Mouse (Mus musculus) midbrain, embryonic 14.5 days (tissue): ENCODE data around the gene Nmnat2. TPM values are rescaled to one million over a fixed set of nuclear protein-coding genes. Genes with fewer than 3 reads are reported as not detected.
A peak's percentile ranks its signal among the peaks of the same experiment; 100 is the strongest.

Experiments used
- ATAC-seq: fragments of 200-750 bp; cut with Nextera tagmentation; 2 replicates; pipeline ENCODE4 v1.8.0; 2017; ENCODE audit warnings: moderate number of reproducible peaks, moderate library complexity; ENCODE audit not compliant: low FRiP score, low TSS enrichment
- DNase-seq: peaks from one replicate; pipeline ENCODE4 v3.0.0-alpha.2; 2015
- H3K27ac ChIP-seq: fragments of 300-500 bp; sonication (generic); replicated peaks from 2 replicates; pipeline ENCODE4 v1.5.1; 2014; ENCODE audit warnings: mild to moderate bottlenecking, low read depth, low read length, moderate library complexity
- H3K27me3 ChIP-seq: fragments of 300-500 bp; sonication (generic); 2 replicates; pipeline ENCODE4 v1.6.1; 2014; ENCODE audit warnings: low read length, control low read depth, mixed read lengths; ENCODE audit not compliant: control insufficient read depth, insufficient read depth
- H3K36me3 ChIP-seq: fragments of 300-500 bp; sonication (generic); 2 replicates; pipeline ENCODE4 v1.6.1; 2014; ENCODE audit warnings: low read length, control low read depth; ENCODE audit not compliant: control insufficient read depth, insufficient read depth
- H3K4me1 ChIP-seq: fragments of 300-500 bp; sonication (generic); 2 replicates; pipeline ENCODE4 v1.6.1; 2014; ENCODE audit warnings: mild to moderate bottlenecking, antibody characterized with exemption, low read length, control low read depth; ENCODE audit not compliant: control insufficient read depth, insufficient read depth
- H3K4me2 ChIP-seq: fragments of 300-500 bp; sonication (generic); 2 replicates; pipeline ENCODE4 v1.6.1; 2014; ENCODE audit warnings: mild to moderate bottlenecking, low read length, moderate library complexity
- H3K4me3 ChIP-seq: fragments of 300-500 bp; sonication (generic); replicated peaks from 2 replicates; pipeline ENCODE4 v1.5.1; 2014; ENCODE audit warnings: low read depth, low read length
- H3K9ac ChIP-seq: fragments of 300-500 bp; sonication (generic); replicated peaks from 2 replicates; pipeline ENCODE4 v1.6.1; 2014; ENCODE audit warnings: mild to moderate bottlenecking, low read length, moderate library complexity
- H3K9me3 ChIP-seq: fragments of 300-500 bp; sonication (generic); 2 replicates; pipeline ENCODE4 v1.6.1; 2016; ENCODE audit warnings: low read length, control low read depth, mixed read lengths; ENCODE audit not compliant: control insufficient read depth
- WGBS: fragments of 180-500 bp; shearing (Covaris S2); extraction: QIAGEN DNeasy Blood & Tissue Kit; methylation state at CpG from one replicate; pipeline ENCODE4 v1.1.7; 2014; 5-methylcytosine and 5-hydroxymethylcytosine counted together
- polyA plus RNA-seq: library from polyadenylated mRNA; unstranded; fragments of >200 nt; fragmentation: Nextera tagmentation; extraction: Ambion mirVana; gene quantifications from 2 replicates; pipeline ENCODE4 v1.2.1, GENCODE M21; 2014

The Nmnat2 gene
- polyA plus RNA-seq, 1 experiment from 2014 or later = 83.2 TPM

DNA sequence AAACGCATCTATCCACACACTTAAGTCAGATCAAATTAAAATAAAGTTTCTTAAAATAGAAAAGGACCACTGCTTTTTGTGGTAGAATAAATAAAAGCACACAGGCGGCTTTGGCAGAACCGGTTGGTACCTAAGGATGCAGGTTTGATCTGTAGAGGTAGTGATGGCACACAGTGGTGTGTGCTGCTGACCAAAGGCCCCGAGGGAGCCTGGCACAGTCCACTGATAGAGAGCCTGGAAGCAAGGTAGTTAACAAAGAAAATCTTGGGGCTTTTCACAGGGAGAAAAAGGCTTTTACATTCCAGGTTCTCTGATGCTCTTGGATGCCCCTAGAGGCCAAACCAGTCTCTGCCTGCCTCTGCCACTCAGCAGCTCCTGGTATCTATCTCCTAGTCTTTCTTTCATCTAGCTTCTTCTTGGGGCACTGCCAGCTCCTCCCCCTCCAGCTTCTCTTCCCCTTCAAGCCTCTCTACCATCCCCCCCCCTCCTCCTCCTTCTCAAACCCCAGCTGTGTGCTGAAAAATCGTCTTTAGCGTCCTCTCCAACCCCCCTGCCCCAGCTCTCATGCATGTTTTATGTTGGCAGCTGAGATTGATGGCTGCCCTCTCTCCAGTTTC is 80.6 kb downstream of the Nmnat2 start:
- WGBS = 36% methylated on average over 6 of the region's 6 CpGs
- no peak overlapping the region for H3K4me3 ChIP-seq
- H3K9me3 ChIP-seq = no peaks in the 10 kb centered on the region
- ATAC-seq = peak; percentile 65
- no peaks in the 10 kb centered on the region for H3K36me3 ChIP-seq
- H3K27ac ChIP-seq = peak overlapping the region; percentile 68
- H3K4me1 ChIP-seq = peaks cover 25% of the 10 kb centered on the region
- no peaks in the 10 kb centered on the region for H3K27me3 ChIP-seq
- no peak overlapping the region; the same call in 1 of the 2 replicates for H3K9ac ChIP-seq
- DNase-seq = peak; percentile 89
- no peak overlapping the region for H3K4me2 ChIP-seq

DNA sequence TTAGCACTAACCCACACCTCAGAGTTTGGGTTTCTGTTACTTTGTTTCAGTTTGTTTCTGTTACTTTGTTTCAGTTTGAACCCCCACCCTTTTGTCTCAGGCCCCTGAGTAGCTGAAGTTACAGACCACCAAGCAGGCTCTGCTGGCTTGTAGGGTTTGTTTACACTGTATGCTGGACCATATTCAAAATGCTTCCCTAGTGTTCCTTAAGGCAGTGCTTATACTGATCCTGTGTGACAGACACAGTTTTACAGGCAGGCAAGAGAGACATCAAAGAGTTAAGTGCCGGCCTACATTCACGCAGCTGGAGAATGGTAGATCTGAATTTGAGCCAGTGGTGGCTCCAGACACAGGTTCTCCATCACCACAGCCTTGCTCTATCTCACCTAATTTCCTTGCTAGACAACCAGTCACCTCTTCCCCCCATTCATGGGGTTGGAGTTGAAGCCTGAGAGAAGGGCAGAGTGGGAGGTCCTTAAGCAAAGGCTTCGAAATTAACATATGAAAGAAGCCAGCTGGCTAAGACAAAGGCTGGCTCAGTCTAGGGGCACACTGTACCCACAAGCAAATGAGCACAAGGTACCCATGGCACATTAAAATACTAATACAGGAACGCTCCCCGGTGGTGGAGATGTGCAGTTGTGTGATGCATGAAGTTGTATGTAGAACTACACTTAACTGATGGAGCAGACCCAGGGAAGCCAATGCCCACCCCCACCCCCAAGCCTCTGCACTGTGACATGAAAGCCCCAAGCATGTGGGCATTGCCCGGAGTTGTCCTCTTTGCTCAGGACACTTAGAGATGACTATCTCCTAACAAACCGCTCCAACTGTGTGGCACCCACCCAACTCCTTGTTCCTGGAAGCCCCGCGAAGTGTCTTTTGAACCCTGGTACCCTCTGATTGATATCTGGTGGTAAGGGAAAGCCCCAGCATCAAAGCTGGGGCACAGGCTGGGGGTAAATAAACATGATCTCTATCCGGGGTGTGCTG is 82.9 kb downstream of the Nmnat2 start:
- WGBS = 53% methylated on average over 10 of the region's 10 CpGs
- no peaks in the 10 kb centered on the region for H3K9me3 ChIP-seq

DNA sequence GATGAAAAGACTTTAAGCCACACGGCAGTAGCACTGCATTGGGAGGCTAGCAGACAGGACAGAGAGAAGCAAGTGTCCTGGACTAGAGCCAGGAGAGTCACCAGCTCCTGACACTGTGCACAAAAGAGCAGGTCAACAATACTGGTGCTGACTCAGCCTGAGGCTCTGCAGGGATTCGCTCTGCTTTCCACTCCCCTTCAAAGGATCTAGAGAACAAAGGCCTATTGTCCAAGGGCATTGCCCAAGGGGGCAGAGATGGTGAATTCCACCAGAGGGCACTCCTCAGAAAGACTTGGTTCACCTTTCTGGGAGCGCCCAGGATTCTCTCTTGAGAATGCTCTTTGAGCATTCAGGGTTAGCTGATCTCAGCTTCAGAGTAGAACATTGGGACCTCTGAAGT is 85.3 kb downstream of the Nmnat2 start:
- ATAC-seq (no peak), DNase-seq (peak; percentile 58)
- no peak overlapping the region for H3K4me2 ChIP-seq
- no peaks in the 10 kb centered on the region for H3K9me3 ChIP-seq
- no peaks in the 10 kb centered on the region for H3K36me3 ChIP-seq
- H3K4me3 ChIP-seq = no peak overlapping the region
- WGBS = 10% methylated on average over 3 of the region's 3 CpGs
- no peak overlapping the region for H3K9ac ChIP-seq
- H3K27me3 ChIP-seq = peaks cover 5% of the 10 kb centered on the region; the same call in 1 of the 2 replicates
- no peak overlapping the region for H3K27ac ChIP-seq
- peaks cover 27% of the 10 kb centered on the region for H3K4me1 ChIP-seq

More for the DNA sequence above, 82.9 kb downstream of the Nmnat2 start:
- Histone ChIP-seq H3K9ac (no peak overlapping the region), H3K4me1 (peaks cover 26% of the 10 kb centered on the region), H3K36me3 (no peaks in the 10 kb centered on the region), H3K27me3 (peaks cover 5% of the 10 kb centered on the region; the same call in 1 of the 2 replicates), H3K4me3 (no peak overlapping the region), H3K27ac (peak overlapping the region; percentile 15), H3K4me2 (no peak overlapping the region)
- ATAC-seq (peak; percentile 67), DNase-seq (peak; percentile 59)

DNA sequence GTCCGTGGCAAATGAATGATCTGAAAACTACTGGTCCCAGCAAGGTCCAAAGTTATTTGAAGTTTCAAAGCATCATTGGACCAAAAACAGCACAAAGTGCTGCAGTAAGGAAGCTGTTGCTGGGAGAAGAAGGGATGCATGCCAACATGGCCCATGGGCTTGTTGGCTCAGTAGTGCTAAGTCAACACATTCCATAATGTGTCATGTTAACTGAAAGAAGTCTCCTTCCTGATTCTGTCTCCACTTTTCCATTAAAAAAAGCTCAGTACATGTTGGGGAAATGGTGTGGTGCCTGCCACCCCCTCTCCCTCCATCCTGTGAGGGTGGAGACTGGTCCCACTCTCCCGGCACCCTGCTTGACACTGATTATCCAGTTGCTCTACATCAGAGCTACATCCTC is 86.3 kb downstream of the Nmnat2 start:
- DNase-seq (no peak), ATAC-seq (no peak)
- Histone ChIP-seq H3K9ac (no peak overlapping the region), H3K9me3 (no peaks in the 10 kb centered on the region), H3K27me3 (peaks cover 5% of the 10 kb centered on the region; the same call in 1 of the 2 replicates), H3K4me3 (no peak overlapping the region), H3K36me3 (no peaks in the 10 kb centered on the region), H3K4me2 (no peak overlapping the region), H3K4me1 (peaks cover 25% of the 10 kb centered on the region), H3K27ac (no peak overlapping the region)
- WGBS = 77% methylated on average over 2 of the region's 2 CpGs

DNA sequence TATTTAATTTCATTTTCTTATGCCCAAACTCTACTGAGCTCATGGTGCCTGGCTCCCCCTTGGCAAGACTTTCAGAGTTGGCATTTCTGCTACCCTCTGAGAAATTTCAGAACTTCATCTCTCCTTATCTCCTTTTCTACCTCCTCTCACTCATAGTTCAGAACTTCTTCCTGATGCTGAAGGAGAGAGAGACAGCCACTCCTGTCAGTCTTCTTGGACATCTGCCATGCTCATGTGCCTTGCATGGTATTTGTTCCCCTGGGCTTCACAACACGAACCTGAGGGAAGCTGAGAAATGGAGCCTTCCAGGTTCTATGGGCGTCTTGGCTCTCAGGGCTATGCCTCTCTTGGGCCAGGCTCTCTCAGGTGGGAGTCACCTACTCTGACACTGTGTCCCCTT is 87.5 kb downstream of the Nmnat2 start:
- Histone ChIP-seq H3K4me3 (no peak overlapping the region), H3K27ac (no peak overlapping the region), H3K4me2 (no peak overlapping the region), H3K4me1 (peaks cover 25% of the 10 kb centered on the region), H3K9me3 (no peaks in the 10 kb centered on the region), H3K27me3 (peaks cover 5% of the 10 kb centered on the region; the same call in 1 of the 2 replicates), H3K9ac (no peak overlapping the region), H3K36me3 (no peaks in the 10 kb centered on the region)
- no peak for DNase-seq
- ATAC-seq = no peak
- 77% methylated on average over 2 of the region's 2 CpGs for WGBS

DNA sequence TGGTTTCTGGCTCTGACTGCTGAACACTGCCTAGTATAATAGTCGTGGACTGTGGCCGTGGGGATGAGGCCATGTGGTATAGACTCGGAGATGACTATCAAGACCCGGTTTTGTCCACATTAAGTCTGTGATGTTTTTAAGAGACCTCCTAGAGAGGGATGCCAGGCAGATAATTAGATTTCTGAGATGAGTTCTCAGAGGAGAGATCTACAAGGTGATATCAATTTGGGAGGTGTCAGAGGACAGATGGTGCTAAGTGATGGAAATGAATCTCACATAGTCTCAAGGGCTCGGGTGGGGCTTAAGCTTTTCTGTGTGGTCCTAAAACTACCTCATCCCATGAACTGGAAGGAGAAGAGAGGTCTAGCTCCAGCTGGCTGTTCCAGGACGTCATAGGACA is 88.5 kb downstream of the Nmnat2 start:
- Histone ChIP-seq H3K9ac (no peak overlapping the region), H3K4me3 (no peak overlapping the region), H3K36me3 (no peaks in the 10 kb centered on the region), H3K27me3 (peaks cover 5% of the 10 kb centered on the region; the same call in 1 of the 2 replicates), H3K27ac (no peak overlapping the region), H3K4me1 (peaks cover 21% of the 10 kb centered on the region), H3K9me3 (no peaks in the 10 kb centered on the region), H3K4me2 (no peak overlapping the region)
- WGBS = 18% methylated on average over 6 of the region's 6 CpGs
- no peak for ATAC-seq
- no peak for DNase-seq

DNA sequence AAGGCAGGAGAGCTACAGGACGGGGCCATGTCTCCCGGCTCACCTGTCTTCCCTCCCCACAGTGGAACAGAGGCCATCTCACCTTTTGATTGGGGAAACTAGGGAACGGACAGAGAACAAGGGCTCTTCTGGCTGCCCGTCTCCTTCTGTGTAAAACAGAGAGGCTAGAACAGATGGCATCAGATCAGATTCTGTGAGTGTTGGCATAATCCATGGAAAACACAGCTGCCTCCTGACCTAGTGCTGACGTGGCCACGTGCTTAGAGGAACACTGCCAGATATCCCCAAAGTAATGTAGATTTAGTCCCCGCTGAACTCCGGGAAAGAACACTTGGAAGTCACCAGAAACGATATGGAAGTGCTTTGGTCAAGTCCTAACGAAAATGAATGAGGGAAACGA is 90.6 kb downstream of the Nmnat2 start:
- Histone ChIP-seq H3K4me2 (no peak overlapping the region), H3K36me3 (no peaks in the 10 kb centered on the region), H3K9me3 (no peaks in the 10 kb centered on the region), H3K9ac (no peak overlapping the region), H3K27ac (no peak overlapping the region), H3K27me3 (peaks cover 14% of the 10 kb centered on the region; the same call in 1 of the 2 replicates), H3K4me3 (no peak overlapping the region), H3K4me1 (peaks cover 19% of the 10 kb centered on the region)
- no peak for DNase-seq
- WGBS = 69% methylated on average over 11 of the region's 11 CpGs
- no peak for ATAC-seq

DNA sequence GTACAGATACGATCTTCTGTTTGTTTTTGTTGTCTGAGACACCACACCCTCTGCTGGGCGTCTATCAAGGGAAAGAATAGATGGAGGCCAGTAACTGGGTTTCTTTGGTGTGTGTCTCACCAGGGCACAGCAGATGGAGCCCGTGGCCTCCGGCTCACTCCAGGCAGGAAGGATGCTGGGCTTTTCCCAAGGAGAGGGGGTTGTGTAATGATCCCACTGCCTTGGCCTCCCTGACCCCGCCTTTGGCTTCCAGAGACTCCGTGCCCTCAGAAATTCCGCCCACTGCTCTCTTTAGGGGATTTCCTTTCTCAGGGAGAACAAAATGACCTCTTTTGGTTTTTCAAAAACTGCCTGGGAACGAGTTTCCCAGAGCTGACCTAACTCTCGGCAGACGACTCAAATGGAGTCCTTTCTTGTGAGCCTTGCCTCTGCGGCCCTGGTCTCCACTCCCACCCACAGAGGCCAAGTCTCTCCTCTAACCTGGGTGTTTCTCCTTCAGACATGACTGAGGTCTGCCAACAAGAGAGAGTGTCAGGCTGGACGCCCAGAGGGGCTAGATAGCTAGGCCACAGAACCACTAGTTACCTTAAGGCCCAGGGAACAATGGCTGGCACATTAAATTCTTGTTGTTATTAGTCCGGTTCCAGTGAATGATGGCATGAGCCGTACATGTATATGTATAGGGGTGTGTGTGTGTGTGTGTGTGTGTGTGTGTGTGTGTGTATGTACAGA is 93.5 kb downstream of the Nmnat2 start:
- H3K4me2 ChIP-seq = no peak overlapping the region
- H3K27ac ChIP-seq = no peak overlapping the region; the same call in 1 of the 2 replicates
- DNase-seq = peak; percentile 58
- no peaks in the 10 kb centered on the region for H3K9me3 ChIP-seq
- no peak overlapping the region for H3K9ac ChIP-seq
- no peak; the same call in 1 of the 2 replicates for ATAC-seq
- H3K4me1 ChIP-seq = peaks cover 9% of the 10 kb centered on the region
- peaks cover 23% of the 10 kb centered on the region for H3K27me3 ChIP-seq
- H3K36me3 ChIP-seq = no peaks in the 10 kb centered on the region
- no peak overlapping the region for H3K4me3 ChIP-seq
- WGBS = 23% methylated on average over 14 of the region's 14 CpGs
